Mouse (Mus musculus) G1E (cell line): ENCODE measurements around the gene Tbc1d30. TPM values are rescaled to one million over a fixed set of nuclear protein-coding genes. Genes with fewer than 3 reads are reported as not detected.
"Not testable (repeated sequence)": the region's sequence is repeated elsewhere in the genome, so short reads cannot be mapped to it uniquely, and the experiment has no call there.

Experiments used
- ATAC-seq: 2 replicates; pipeline ENCODE4 v1.8.0; 2016; ENCODE audit warnings: mild to moderate bottlenecking; ENCODE audit not compliant: insufficient number of reproducible peaks, poor library complexity, low FRiP score, severe bottlenecking; ENCODE audit errors: extremely low read depth
- DNase-seq: peaks from one replicate; pipeline ENCODE4 v3.0.0; 2012; ENCODE audit warnings: low spot score
- H3K27me3 ChIP-seq: 2 replicates; pipeline ENCODE4 v1.6.1; 2012; ENCODE audit warnings: mild to moderate bottlenecking, low read length, inconsistent platforms; ENCODE audit not compliant: insufficient read depth
- H3K36me3 ChIP-seq: replicated peaks from 2 replicates; pipeline ENCODE3; 2012; ENCODE audit warnings: mild to moderate bottlenecking, inconsistent platforms
- H3K4me1 ChIP-seq: 2 replicates; pipeline ENCODE4 v1.6.1; 2012; ENCODE audit warnings: low read depth, low read length, inconsistent platforms, mixed read lengths; ENCODE audit not compliant: insufficient read depth
- H3K4me3 ChIP-seq: 2 replicates; pipeline ENCODE4 v1.5.1; 2012; ENCODE audit warnings: low read depth, mild to moderate bottlenecking, inconsistent platforms, low read length, moderate library complexity, mixed read lengths
- H3K9me3 ChIP-seq: replicated peaks from 2 replicates; pipeline ENCODE4 v1.6.1; 2012; ENCODE audit warnings: inconsistent platforms
- CTCF ChIP-seq: IDR thresholded peaks from 2 replicates; pipeline ENCODE4 v1.5.1; 2012; ENCODE audit warnings: low read depth, low read length, inconsistent platforms, mixed read lengths
- GATA1 ChIP-seq: IDR thresholded peaks from 2 replicates; pipeline ENCODE4 v1.6.1; 2012; ENCODE audit warnings: borderline replicate concordance, low read length, inconsistent platforms, mixed read lengths
- GATA2 ChIP-seq: IDR thresholded peaks from 2 replicates; pipeline ENCODE4 v1.6.1; 2012; ENCODE audit warnings: low read depth, low read length, inconsistent platforms, borderline replicate concordance
- POLR2AphosphoS5 ChIP-seq: IDR thresholded peaks from 2 replicates; pipeline ENCODE4 v1.6.1; 2012; ENCODE audit warnings: low read depth, low read length, inconsistent platforms; ENCODE audit not compliant: insufficient replicate concordance
- TAL1 ChIP-seq: conservative IDR thresholded peaks from 2 replicates; pipeline ENCODE4 v1.6.1; 2012; ENCODE audit warnings: low read depth, low read length, inconsistent platforms, mixed read lengths
- polyA plus RNA-seq: library from polyadenylated mRNA; stranded (reverse); fragments of >175 nt; gene quantifications from 2 replicates; pipeline ENCODE4 v1.2.3, GENCODE M21; 2012
- total RNA-seq, 2 experiments: library from RNA; stranded (forward) in 1 of 2; stranded (reverse) in 1 of 2; fragments of 200-1000 nt in 1 of 2; fragments of >200 nt in 1 of 2; fragmentation: Nextera tagmentation in 1 of 2; gene quantifications; 2 replicates each; pipeline ENCODE4 v1.2.3; 2014 to 2017

Gene Tbc1d30
- total and polyA plus RNA-seq, 3 experiments: under 0.01 TPM; not detected in 2

DNA sequence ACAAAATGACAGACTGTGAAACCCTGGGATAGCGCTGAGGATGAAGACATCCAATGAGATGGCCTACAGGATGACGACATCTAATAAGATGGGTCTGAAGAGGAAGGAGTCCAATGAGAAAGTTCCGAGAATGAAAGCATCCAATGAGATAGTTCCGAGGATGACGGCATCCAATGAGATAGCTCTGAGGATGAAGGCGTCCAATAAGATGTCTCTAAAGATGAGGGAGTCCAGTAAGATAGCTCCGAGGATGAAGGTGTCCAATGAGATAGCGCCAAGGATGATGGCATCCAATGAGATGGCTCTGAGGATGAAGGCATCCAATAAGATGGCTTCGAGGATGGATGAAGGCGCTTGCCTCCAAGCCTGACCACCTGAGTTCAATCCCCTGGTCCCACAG lies 8.8 kb downstream of the Tbc1d30 start:
- Histone ChIP-seq H3K27me3 (no peaks in the 10 kb centered on the region), H3K36me3 (no peaks in the 10 kb centered on the region), H3K4me3 (no peak overlapping the region), H3K4me1 (no peaks in the 10 kb centered on the region), H3K9me3 (no peaks in the 10 kb centered on the region)
- ATAC-seq: no peak
- DNase-seq: no peak
- TF ChIP-seq POLR2AphosphoS5 (no peak), GATA1 (no peak), TAL1 (no peak), GATA2 (no peak)

- Histone ChIP-seq H3K4me1 (no peaks in the 10 kb centered on the region), H3K4me3 (no peak overlapping the region), H3K9me3 (no peaks in the 10 kb centered on the region), H3K36me3 (no peaks in the 10 kb centered on the region), H3K27me3 (no peaks in the 10 kb centered on the region)
- no peak for TF ChIP-seq POLR2AphosphoS5
- TF ChIP-seq GATA1: no peak
- TF ChIP-seq CTCF: no peak
- TF ChIP-seq GATA2: no peak
- TF ChIP-seq TAL1: no peak
- ATAC-seq: no peak
- no peak for DNase-seq
Observed at GRCm38 (mm10) chr10:121340754-121341593, 10.1 kb downstream of the Tbc1d30 start.

DNA sequence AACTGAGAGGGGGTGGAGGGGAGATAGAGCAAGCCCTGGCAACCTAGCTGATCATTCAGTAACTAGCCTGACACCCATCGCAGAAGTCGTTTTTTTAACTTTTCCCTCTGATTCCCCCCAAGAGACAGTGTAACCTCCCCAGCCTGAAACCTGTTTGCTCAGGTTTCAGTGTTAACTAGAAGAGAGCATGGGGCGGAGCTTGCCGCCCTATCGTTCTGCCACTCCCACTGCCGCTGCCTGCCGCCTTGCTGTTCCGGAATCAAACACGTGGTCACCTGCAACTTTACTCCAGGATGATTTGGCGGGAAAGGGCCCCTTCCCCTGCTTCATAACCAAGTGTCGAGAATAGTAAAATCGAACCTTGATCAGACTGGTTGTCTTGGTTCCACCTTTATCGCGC lies 14.5 kb downstream of the Tbc1d30 start:
- ATAC-seq, H3K27me3 ChIP-seq, H3K4me3 ChIP-seq, H3K9me3 ChIP-seq, DNase-seq, H3K36me3 ChIP-seq, H3K4me1 ChIP-seq: not testable (repeated sequence)

- no peak for TF ChIP-seq TAL1
- TF ChIP-seq GATA2: no peak
- TF ChIP-seq CTCF: peak; percentile 94
- TF ChIP-seq GATA1: no peak
- no peak for TF ChIP-seq POLR2AphosphoS5
- H3K27me3 ChIP-seq: no peaks in the 10 kb centered on the region
- no peaks in the 10 kb centered on the region for H3K36me3 ChIP-seq
- no peaks in the 10 kb centered on the region for H3K4me1 ChIP-seq
- H3K9me3 ChIP-seq: no peaks in the 10 kb centered on the region
- H3K4me3 ChIP-seq: no peak overlapping the region
- peak; percentile 17 for DNase-seq
- ATAC-seq: peak; percentile 64
Observed at GRCm38 (mm10) chr10:121334576-121334975, 16.5 kb downstream of the Tbc1d30 start.

DNA sequence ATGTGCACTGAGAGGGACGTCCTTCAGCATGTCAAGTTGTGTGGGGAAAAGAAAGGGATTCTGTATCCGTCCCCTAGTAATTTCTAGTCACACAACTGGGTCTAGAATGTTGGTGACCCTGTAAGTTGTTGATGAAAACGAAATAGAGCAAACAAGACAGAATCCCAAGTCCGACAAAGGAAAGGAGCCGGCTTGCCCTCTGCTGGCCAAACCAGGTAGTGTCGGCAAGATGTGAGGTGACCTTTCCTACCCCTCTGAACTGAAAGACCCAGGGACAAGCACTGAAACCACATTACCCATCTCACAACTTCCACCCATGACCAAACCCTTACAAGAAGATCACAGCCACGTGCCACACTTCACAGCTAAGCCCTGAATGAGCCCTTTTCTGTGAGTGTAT lies 20.1 kb downstream of the Tbc1d30 start:
- TF ChIP-seq CTCF (peak; percentile 79), GATA2 (no peak)
- DNase-seq: peak; percentile 10
- H3K27me3 ChIP-seq: no peaks in the 10 kb centered on the region
- H3K9me3 ChIP-seq: no peaks in the 10 kb centered on the region
- H3K36me3 ChIP-seq: no peaks in the 10 kb centered on the region
- no peaks in the 10 kb centered on the region for H3K4me1 ChIP-seq
- peak; percentile 54; the same call in 1 of the 2 replicates for ATAC-seq
- H3K4me3 ChIP-seq: no peak overlapping the region

DNA sequence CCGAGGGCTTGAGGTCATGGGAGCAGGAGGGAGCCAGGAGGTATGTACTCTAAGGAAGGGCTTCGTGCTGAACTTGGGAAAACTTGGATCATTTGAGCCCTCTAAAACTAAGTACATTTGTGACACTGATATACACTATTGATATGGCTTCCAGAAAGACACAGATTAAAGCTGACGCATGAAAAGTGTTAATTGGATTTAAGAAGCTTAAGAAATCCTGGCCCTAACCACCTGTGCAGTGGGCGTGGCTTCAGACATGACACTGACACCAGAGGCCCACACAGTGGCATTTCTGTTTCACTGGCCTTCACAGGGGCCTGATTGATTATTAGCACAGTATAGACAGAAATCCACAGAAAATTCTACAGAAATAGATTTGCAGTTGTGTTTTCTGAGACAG lies 21.5 kb downstream of the Tbc1d30 start:
- TF ChIP-seq TAL1 (no peak), GATA1 (no peak), GATA2 (no peak), CTCF (no peak), POLR2AphosphoS5 (no peak)
- Histone ChIP-seq H3K4me3 (no peak overlapping the region), H3K4me1 (no peaks in the 10 kb centered on the region)

More for the DNA sequence above, 21.5 kb downstream of the Tbc1d30 start:
- DNase-seq (no peak), ATAC-seq (no peak)
- Histone ChIP-seq H3K9me3 (no peaks in the 10 kb centered on the region), H3K27me3 (no peaks in the 10 kb centered on the region), H3K36me3 (no peaks in the 10 kb centered on the region)
